Mouse (Mus musculus) hindbrain, embryonic 10.5 days (tissue): ENCODE data around the gene Fam161b. TPM values are rescaled to one million over a fixed set of nuclear protein-coding genes. Genes with fewer than 3 reads are reported as not detected.

Experiments used
- polyA plus RNA-seq: library from polyadenylated mRNA; unstranded; fragments of >200 nt; fragmentation: Nextera tagmentation; extraction: Ambion mirVana; gene quantifications from 2 replicates; pipeline ENCODE4 v1.2.1, GENCODE M21; 2016

Fam161b gene
- polyA plus RNA-seq, 1 experiment from 2014 or later, result 10.7 TPM

Other genes with a start within 250 kb of the Fam161b start
- 4.8 and 4.9 TPM in 2 replicates for gene Dnal1, start 247.5 kb downstream of the Fam161b start, polyA plus RNA-seq
- 3.1 and 3.6 TPM in 2 replicates for gene Pnma1, start 213.3 kb downstream of the Fam161b start, polyA plus RNA-seq
- 6.5 and 8.2 TPM in 2 replicates for gene Elmsan1, start 143.0 kb downstream of the Fam161b start, polyA plus RNA-seq
- gene Ptgr2, start 76.6 kb downstream of the Fam161b start, polyA plus RNA-seq, result 16.4 and 18.8 TPM in 2 replicates
- gene Zfp410, start 45.0 kb downstream of the Fam161b start, polyA plus RNA-seq, result 106 and 120 TPM in 2 replicates
- 46.5 and 48.9 TPM in 2 replicates for gene Coq6, start 176 bp downstream of the Fam161b start, polyA plus RNA-seq
- 7.6 and 8.6 TPM in 2 replicates for gene Entpd5, start 47.2 kb upstream of the Fam161b start, polyA plus RNA-seq
- gene Bbof1, start 47.2 kb upstream of the Fam161b start, polyA plus RNA-seq, result 0.68 and 1.0 TPM in 2 replicates
- 23.3 and 24.1 TPM in 2 replicates for gene Rnf113a2, start 55.4 kb upstream of the Fam161b start, polyA plus RNA-seq
- gene Aldh6a1, start 89.2 kb upstream of the Fam161b start, polyA plus RNA-seq, result 15.6 and 16.4 TPM in 2 replicates
- 30.4 and 30.8 TPM in 2 replicates for gene Lin52, start 89.6 kb upstream of the Fam161b start, polyA plus RNA-seq
- 2.7 and 3.4 TPM in 2 replicates for gene Vsx2, start 207.9 kb upstream of the Fam161b start, polyA plus RNA-seq